Mouse (Mus musculus): ENCODE measurements around the gene Pdlim3. TPM values are rescaled to one million over a fixed set of nuclear protein-coding genes. Genes with fewer than 3 reads are reported as not detected.

Pdlim3 gene
- polyA plus RNA-seq, 1 experiment from 2014 or later, result 14.0 TPM

DNA sequence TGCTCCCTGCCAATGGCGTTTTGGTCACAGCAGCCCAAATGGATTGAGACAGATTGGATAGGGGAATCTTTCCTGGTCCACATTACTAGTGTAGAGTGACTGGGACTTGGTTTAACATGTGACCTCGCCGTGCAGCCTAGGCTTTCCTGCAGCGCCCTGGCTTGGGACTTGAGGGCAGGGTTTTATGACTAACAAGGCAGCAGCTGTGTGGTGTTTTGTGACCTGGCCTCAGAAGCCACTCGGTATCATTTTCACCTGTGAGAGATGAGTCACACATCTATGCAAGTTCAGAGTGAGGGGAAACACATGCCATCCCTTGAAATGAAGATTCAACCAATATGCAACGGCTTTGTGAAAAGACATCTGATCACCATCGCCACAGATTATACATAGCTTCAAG, 7.6 kb upstream of the Pdlim3 start:
- no peak for ATAC-seq (ENCODE audit: low FRiP score, low read depth)
- Histone ChIP-seq H3K27ac (no peak overlapping the region), H3K27me3 (replicated peaks) (no peaks in the 10 kb centered on the region), H3K9me3 (peaks cover 6% of the 10 kb centered on the region; the same call in 1 of the 2 replicates), H3K9ac (no peak overlapping the region), H3K4me3 (no peak overlapping the region), H3K4me1 (peaks cover 6% of the 10 kb centered on the region; the same call in 1 of the 2 replicates), H3K4me2 (replicated peaks) (no peak overlapping the region), H3K36me3 (no peaks in the 10 kb centered on the region)
- WGBS, result 90% methylated on average over 7 of the region's 7 CpGs

DNA sequence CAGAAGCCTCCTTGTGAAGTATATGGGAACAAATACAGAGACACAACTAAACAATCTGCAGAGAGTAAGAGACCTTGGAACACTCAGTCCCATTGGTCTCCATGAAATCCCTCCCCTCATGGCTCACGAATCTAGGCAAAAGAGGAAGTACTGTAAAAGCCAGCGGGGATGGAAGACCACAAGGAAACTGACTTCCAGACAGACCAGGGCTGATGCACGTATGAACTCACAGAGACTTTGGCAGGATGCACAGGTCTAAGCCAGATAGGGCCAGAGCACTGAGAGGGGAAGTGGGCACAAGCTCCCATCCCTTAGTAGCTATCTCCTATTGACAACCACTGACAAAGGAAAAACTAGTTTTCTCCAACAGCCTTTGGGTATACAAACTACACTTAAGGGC, 4.8 kb upstream of the Pdlim3 start:
- Histone ChIP-seq H3K4me3 (no peak overlapping the region), H3K27me3 (replicated peaks) (no peaks in the 10 kb centered on the region), H3K36me3 (no peaks in the 10 kb centered on the region), H3K4me2 (replicated peaks) (no peak overlapping the region), H3K9ac (no peak overlapping the region), H3K27ac (no peak overlapping the region), H3K4me1 (peaks cover 10% of the 10 kb centered on the region), H3K9me3 (peaks cover 6% of the 10 kb centered on the region; the same call in 1 of the 2 replicates)
- no peak for ATAC-seq (ENCODE audit: low FRiP score, low read depth)
- WGBS, result 89% methylated on average over 3 of the region's 3 CpGs

DNA sequence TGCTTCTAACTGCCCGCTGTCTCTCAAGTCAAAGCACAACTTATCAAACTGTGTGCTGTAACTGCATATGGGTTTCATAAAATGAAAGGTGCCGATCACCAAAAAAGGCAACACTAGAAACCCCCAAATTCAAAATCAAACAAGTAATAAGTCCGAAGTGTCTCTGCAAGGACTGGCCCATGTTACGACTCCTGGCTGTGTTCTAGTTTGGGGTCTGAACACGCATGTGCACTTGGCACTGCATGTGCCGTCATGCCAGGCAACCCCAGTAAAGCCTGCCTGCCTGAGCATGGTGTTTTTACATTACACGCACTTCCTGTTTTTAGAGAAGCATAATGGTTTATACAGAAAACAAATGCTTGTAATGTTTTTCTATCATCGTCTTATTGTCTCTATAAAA, 3.5 kb upstream of the Pdlim3 start:
- Histone ChIP-seq H3K4me1 (peaks cover 11% of the 10 kb centered on the region), H3K9me3 (peaks cover 6% of the 10 kb centered on the region; the same call in 1 of the 2 replicates), H3K27ac (no peak overlapping the region), H3K4me2 (replicated peaks) (no peak overlapping the region), H3K9ac (no peak overlapping the region), H3K27me3 (replicated peaks) (0 out of 2 replicates have a peak, but pooled peaks cover 4% of the 10 kb centered on the region), H3K36me3 (no peaks in the 10 kb centered on the region), H3K4me3 (no peak overlapping the region)
- WGBS, result 92% methylated on average over 8 of the region's 8 CpGs
- no peak for ATAC-seq (ENCODE audit: low FRiP score, low read depth)

DNA sequence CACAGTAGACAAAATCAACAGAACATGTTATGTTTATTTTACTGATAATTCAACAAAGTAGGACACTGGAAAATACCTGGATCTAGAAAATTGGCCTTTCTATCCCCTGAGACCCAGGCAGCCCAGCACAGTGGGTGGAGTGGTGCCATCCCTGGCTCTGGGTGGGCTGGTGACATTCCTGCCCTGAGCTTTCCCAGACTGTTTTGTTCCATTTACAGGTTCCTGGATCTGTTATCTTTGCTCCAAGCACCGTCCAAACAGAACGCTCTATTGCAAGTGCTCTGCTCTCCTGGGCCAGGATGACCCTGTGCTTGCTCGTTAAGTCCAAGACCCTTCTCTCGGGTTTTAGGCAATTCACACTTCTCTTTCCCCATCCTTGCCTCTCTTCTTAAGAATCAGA, 1.5 kb upstream of the Pdlim3 start:
- H3K9ac ChIP-seq, result no peak overlapping the region
- no peak for ATAC-seq (ENCODE audit: low FRiP score, low read depth)
- H3K27ac ChIP-seq, result no peak overlapping the region
- peaks cover 6% of the 10 kb centered on the region; the same call in 1 of the 2 replicates for H3K9me3 ChIP-seq
- H3K4me1 ChIP-seq, result peaks cover 11% of the 10 kb centered on the region
- H3K36me3 ChIP-seq, result no peaks in the 10 kb centered on the region
- H3K27me3 ChIP-seq (replicated peaks), result 0 out of 2 replicates have a peak, but pooled peaks cover 4% of the 10 kb centered on the region
- WGBS, result 70% methylated on average over 4 of the region's 4 CpGs
- no peak overlapping the region for H3K4me3 ChIP-seq
- no peak overlapping the region for H3K4me2 ChIP-seq (replicated peaks)

DNA sequence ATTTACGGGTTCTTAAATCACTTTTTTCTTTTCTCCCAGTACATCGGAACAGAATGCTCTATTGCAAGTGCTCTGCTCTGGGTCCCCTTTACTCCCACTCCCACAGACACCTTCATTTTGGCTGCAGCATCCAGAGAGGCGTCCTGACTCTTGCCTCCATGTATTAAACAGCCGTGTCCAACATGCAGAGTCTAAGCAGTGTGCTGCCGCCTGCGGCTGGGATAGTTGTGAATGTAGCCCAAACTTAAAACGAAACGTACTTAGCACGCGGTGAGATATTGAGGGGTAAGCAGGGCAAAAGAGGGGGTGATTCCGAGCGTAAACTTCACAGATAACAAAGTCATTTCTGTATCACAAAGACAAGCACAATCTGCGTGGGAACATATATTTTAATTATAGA, 709 bp upstream of the Pdlim3 start:
- Histone ChIP-seq H3K27me3 (replicated peaks) (0 out of 2 replicates have a peak, but pooled peaks cover 4% of the 10 kb centered on the region), H3K9me3 (peaks cover 6% of the 10 kb centered on the region; the same call in 1 of the 2 replicates), H3K4me3 (0 out of 2 replicates have a peak overlapping the region, but pooled peaks have one; percentile 31), H3K27ac (no peak overlapping the region), H3K4me2 (replicated peaks) (peak overlapping the region; percentile 78), H3K36me3 (no peaks in the 10 kb centered on the region), H3K4me1 (peaks cover 11% of the 10 kb centered on the region), H3K9ac (no peak overlapping the region)
- 15% methylated on average over 13 of the region's 13 CpGs for WGBS
- ATAC-seq (ENCODE audit: low FRiP score, low read depth), result peak; percentile 67

DNA sequence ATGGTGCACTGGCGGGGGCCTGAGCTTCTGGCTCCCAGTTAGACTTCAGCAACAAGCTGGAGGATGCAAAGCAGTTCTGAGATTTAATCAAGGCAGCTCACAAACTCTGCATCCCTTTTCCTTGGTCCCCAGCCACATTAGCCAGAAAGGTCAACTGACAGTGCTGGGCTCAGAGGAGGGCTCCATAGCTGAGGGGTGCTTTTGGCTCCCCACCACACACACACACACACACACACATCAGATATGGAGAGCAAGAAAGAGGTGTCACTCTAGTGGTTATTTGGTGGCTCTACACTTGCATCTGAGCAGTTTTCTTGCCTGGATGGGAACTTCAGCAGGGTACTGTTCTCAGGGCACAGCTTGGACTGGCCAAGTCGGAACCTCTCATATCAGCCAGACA, 514 bp downstream of the Pdlim3 start:
- Histone ChIP-seq H3K9me3 (no peaks in the 10 kb centered on the region), H3K27ac (no peak overlapping the region), H3K4me1 (peaks cover 11% of the 10 kb centered on the region), H3K4me3 (peak overlapping the region; percentile 31), H3K36me3 (no peaks in the 10 kb centered on the region), H3K4me2 (replicated peaks) (peak overlapping the region; percentile 78), H3K27me3 (replicated peaks) (0 out of 2 replicates have a peak, but pooled peaks cover 4% of the 10 kb centered on the region), H3K9ac (0 out of 2 replicates have a peak overlapping the region, but pooled peaks have one; percentile 8)
- WGBS, result 37% methylated on average over 2 of the region's 2 CpGs
- peak; percentile 65; the same call in 1 of the 2 replicates for ATAC-seq (ENCODE audit: low FRiP score, low read depth)

DNA sequence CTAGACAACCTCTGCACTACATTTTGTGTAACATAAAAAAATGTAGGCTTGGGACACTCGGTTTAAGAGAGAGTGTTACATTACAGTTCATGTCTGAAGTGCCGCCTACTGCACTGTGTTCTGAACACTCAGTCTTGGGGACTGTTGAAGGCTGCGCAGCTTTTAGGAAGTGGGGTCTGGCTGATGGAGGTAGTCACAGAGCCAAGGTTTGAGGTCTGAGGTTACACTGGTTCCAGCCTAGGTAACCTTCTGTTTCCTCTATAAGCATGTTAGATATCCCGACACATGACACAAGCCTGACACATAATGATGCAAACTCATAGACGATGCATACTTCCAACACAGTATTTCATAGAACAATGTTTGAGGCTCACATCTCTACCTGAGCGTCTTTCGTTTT, 4.5 kb downstream of the Pdlim3 start:
- no peak for ATAC-seq (ENCODE audit: low FRiP score, low read depth)
- Histone ChIP-seq H3K36me3 (no peaks in the 10 kb centered on the region), H3K27me3 (replicated peaks) (0 out of 2 replicates have a peak, but pooled peaks cover 4% of the 10 kb centered on the region), H3K9me3 (no peaks in the 10 kb centered on the region), H3K27ac (no peak overlapping the region), H3K4me2 (replicated peaks) (no peak overlapping the region), H3K9ac (no peak overlapping the region), H3K4me1 (peaks cover 8% of the 10 kb centered on the region), H3K4me3 (no peak overlapping the region)
- WGBS, result 95% methylated on average over 7 of the region's 7 CpGs

DNA sequence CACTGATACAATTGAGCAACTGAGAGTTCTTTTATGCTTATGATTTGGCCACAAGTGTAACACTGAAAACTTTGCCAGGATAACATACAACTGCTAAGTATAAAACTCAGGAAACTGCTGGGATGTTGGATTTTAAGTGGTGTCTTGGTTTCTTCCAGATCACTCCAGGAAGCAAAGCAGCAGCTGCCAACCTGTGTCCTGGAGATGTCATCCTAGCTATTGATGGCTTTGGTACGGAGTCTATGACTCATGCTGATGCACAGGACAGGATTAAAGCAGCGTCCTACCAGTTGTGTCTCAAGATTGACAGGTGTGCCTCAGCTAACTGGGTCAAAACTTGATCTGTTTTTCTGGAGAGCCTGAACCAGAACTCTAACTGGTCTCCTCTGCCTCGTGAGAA, 11.3 kb downstream of the Pdlim3 start:
- Histone ChIP-seq H3K27ac (no peak overlapping the region), H3K27me3 (replicated peaks) (no peaks in the 10 kb centered on the region), H3K9ac (no peak overlapping the region), H3K4me3 (no peak overlapping the region), H3K9me3 (no peaks in the 10 kb centered on the region), H3K4me1 (no peaks in the 10 kb centered on the region), H3K4me2 (replicated peaks) (no peak overlapping the region), H3K36me3 (no peaks in the 10 kb centered on the region)
- 85% methylated on average over 3 of the region's 3 CpGs for WGBS
- no peak for ATAC-seq (ENCODE audit: low FRiP score, low read depth)

DNA sequence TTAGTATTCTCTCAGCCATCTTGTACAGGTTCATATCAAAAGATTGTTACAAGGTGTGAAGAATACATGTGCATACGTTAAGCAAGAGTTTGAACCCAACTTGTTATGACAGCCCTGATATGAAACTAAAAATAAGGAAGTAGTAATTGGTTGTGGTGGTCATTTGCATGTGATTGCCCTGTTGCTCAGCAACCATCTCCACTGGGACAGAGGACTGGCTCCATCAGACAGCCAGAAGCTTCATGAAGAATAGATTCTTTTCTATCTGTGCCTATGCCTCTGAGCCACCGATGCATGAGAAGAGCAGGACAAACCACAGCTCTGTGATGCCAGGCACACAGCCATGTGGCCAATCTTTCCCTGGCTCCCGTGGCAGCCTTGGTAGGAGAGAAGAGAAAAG, 14.5 kb downstream of the Pdlim3 start:
- Histone ChIP-seq H3K4me3 (no peak overlapping the region), H3K4me2 (replicated peaks) (no peak overlapping the region), H3K9me3 (no peaks in the 10 kb centered on the region), H3K9ac (no peak overlapping the region), H3K36me3 (no peaks in the 10 kb centered on the region), H3K27ac (no peak overlapping the region), H3K4me1 (no peaks in the 10 kb centered on the region), H3K27me3 (replicated peaks) (no peaks in the 10 kb centered on the region)
- no peak for ATAC-seq (ENCODE audit: low FRiP score, low read depth)
- 79% methylated on average over 3 of the region's 3 CpGs for WGBS

DNA sequence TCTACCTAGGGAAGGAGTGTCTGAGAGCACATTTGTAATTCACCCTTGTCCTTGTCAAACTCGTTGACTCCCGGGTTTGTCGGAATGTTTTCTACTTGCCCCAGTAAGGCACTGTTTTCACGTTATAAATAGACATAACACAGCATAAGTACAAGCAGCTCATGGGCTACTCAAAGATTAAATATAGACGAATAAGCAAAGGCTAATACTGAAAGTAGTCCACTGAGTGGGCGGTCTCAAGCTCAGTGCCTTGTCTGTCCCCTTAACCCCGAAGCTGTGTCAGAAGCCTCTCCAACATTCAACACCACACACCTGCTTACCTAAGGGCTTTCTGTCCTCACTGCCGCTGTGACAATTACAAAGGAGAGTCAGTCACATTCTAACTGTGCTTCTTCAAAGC, 16.4 kb downstream of the Pdlim3 start:
- H3K4me3 ChIP-seq, result no peak overlapping the region
- no peaks in the 10 kb centered on the region for H3K9me3 ChIP-seq
- H3K4me1 ChIP-seq, result no peaks in the 10 kb centered on the region
- H3K4me2 ChIP-seq (replicated peaks), result no peak overlapping the region
- WGBS, result 90% methylated on average over 8 of the region's 8 CpGs
- no peak overlapping the region for H3K9ac ChIP-seq
- H3K27ac ChIP-seq, result no peak overlapping the region
- H3K27me3 ChIP-seq (replicated peaks), result no peaks in the 10 kb centered on the region
- no peak for ATAC-seq (ENCODE audit: low FRiP score, low read depth)
- no peaks in the 10 kb centered on the region for H3K36me3 ChIP-seq

DNA sequence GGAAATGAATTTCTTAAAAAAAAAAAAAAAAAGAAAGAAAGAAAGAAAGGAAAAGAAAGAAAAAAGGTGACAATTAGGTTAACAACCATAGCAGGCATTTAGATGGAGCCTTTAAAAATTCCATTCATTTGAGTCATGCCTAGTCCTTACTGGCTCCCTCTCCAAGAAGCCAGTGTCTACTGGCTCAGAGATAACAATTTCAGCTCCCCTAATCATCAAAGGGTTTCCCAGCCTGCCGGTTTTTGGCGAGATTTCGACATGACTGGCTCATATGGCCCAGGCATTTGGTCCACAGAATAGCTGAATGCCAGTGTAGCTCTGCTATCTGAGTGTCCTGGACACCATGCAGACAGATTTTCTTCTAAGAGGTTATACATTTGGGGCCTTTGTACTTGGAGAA, 18.4 kb downstream of the Pdlim3 start:
- no peaks in the 10 kb centered on the region for H3K27me3 ChIP-seq (replicated peaks)
- H3K36me3 ChIP-seq, result no peaks in the 10 kb centered on the region
- no peaks in the 10 kb centered on the region for H3K9me3 ChIP-seq
- ATAC-seq (ENCODE audit: low FRiP score, low read depth), result no peak
- no peaks in the 10 kb centered on the region for H3K4me1 ChIP-seq
- H3K27ac ChIP-seq, result no peak overlapping the region
- no peak overlapping the region for H3K4me3 ChIP-seq
- no peak overlapping the region for H3K9ac ChIP-seq
- WGBS, result 49% methylated on average over 3 of the region's 3 CpGs
- H3K4me2 ChIP-seq (replicated peaks), result no peak overlapping the region

DNA sequence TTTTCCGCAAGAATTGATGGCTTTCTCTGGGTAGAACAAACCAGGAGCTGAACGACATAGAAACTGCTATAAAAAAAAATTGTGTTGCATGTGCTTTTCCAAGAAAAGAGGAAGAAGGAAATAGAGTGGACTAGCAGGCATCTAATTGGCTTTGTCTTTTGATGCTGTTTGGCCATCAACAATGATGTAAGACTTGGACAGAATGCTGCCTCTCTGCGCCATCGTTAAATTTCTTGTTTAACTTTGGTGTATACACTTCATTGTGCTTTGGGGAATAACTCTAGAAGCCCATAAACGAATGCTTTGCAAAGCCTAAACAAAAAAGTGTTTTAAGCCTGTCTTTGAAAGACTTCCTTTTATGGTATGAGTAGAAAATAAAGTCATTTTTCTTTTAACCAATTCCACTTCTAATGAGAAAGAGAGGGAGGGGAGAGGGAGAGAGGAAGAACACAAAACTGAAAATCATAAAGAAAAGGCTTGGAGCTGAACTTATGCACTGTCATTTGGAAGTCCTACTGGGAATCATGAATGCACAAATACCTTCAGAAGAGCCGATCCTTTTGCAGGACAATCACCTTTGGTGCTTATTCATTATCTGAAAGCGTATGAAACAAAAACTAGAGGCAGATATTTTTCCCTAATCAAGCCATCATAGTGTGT, 20.5 kb downstream of the Pdlim3 start:
- Histone ChIP-seq H3K9me3 (no peaks in the 10 kb centered on the region), H3K27me3 (replicated peaks) (no peaks in the 10 kb centered on the region), H3K9ac (no peak overlapping the region), H3K4me3 (no peak overlapping the region), H3K27ac (no peak overlapping the region), H3K4me2 (replicated peaks) (no peak overlapping the region), H3K36me3 (no peaks in the 10 kb centered on the region), H3K4me1 (no peaks in the 10 kb centered on the region)
- ATAC-seq (ENCODE audit: low FRiP score, low read depth), result no peak
- 71% methylated on average over 7 of the region's 7 CpGs for whole genome bisulfite sequencing

DNA sequence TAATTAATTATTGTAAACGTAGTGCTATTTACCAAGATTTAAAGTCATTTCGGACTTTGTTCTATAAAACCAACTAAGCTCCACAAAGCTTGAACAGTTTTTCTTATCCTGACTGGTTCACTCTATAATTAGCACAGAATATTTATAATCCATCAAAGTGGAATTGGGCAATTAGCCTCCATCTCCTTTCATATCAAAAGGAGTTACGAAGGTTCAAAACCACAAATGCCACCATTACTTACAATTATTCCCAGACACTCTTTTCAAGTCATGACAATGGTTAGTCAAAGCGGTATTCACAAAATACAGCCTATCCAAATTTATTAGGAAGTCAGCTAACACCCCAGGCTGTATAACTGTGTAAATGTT, 21.0 kb downstream of the Pdlim3 start:
- no peaks in the 10 kb centered on the region for H3K36me3 ChIP-seq
- no peak overlapping the region for H3K4me3 ChIP-seq
- no peaks in the 10 kb centered on the region for H3K4me1 ChIP-seq
- no peak overlapping the region for H3K9ac ChIP-seq
- no peak overlapping the region for H3K27ac ChIP-seq
- no peaks in the 10 kb centered on the region for H3K27me3 ChIP-seq (replicated peaks)
- no peak for ATAC-seq (ENCODE audit: low FRiP score, low read depth)
- 80% methylated on average over 4 of the region's 4 CpGs for WGBS
- no peaks in the 10 kb centered on the region for H3K9me3 ChIP-seq
- H3K4me2 ChIP-seq (replicated peaks), result no peak overlapping the region
